Mouse (Mus musculus) liver, adult 2 months (tissue): ENCODE results near the gene Marco. TPM values are rescaled to one million over a fixed set of nuclear protein-coding genes. Genes with fewer than 3 reads are reported as not detected.

Experiments
- DNase-seq: peaks from one replicate; pipeline ENCODE4 v3.0.0-alpha.2; 2011; ENCODE audit warnings: low read depth, low spot score; ENCODE audit errors: extremely low read depth
- H3K27ac ChIP-seq: fragments of 200-500 bp; replicated peaks from 2 replicates; pipeline ENCODE4 v1.5.1; 2012; ENCODE audit warnings: low read depth, mild to moderate bottlenecking, control low read depth, inconsistent platforms, low read length; ENCODE audit not compliant: insufficient read depth
- H3K27me3 ChIP-seq: fragments of 200-500 bp; 2 replicates; pipeline ENCODE4 v1.6.1; 2012; ENCODE audit warnings: mild to moderate bottlenecking, moderate library complexity, low read length, inconsistent platforms; ENCODE audit not compliant: control insufficient read depth, insufficient read depth
- H3K36me3 ChIP-seq: fragments of 200-500 bp; 2 replicates; pipeline ENCODE4 v1.6.1; 2012; ENCODE audit warnings: low read length, inconsistent platforms; ENCODE audit not compliant: control insufficient read depth, insufficient read depth
- H3K4me1 ChIP-seq: fragments of 200-500 bp; 2 replicates; pipeline ENCODE4 v1.6.1; 2011; ENCODE audit warnings: low read length; ENCODE audit not compliant: control insufficient read depth, insufficient read depth
- H3K4me3 ChIP-seq: fragments of 200-500 bp; 2 replicates; pipeline ENCODE4 v1.5.1; 2011; ENCODE audit warnings: low read depth, mild to moderate bottlenecking, control low read depth, low read length, moderate library complexity; ENCODE audit not compliant: insufficient read depth
- H3K79me2 ChIP-seq: fragments of 200-500 bp; 2 replicates; pipeline ENCODE4 v1.6.1; 2012; ENCODE audit warnings: inconsistent platforms, mild to moderate bottlenecking, low read length, moderate library complexity; ENCODE audit not compliant: control insufficient read depth, insufficient read depth
- H3K9ac ChIP-seq: fragments of 200-500 bp; 2 replicates; pipeline ENCODE4 v1.6.1; 2012; ENCODE audit warnings: low read depth, mild to moderate bottlenecking, control low read depth, inconsistent platforms, low read length
- CTCF ChIP-seq: fragments of 200-500 bp; IDR thresholded peaks from 2 replicates; pipeline ENCODE4 v1.5.1; 2011; ENCODE audit warnings: low read depth, low read length, control low read depth
- POLR2A ChIP-seq: fragments of 200-500 bp; IDR thresholded peaks from 2 replicates; pipeline ENCODE4 v1.6.1; 2011; ENCODE audit warnings: low read length, control low read depth; ENCODE audit not compliant: insufficient read depth; ENCODE audit errors: extremely low read depth
- WGBS: fragments of 180-500 bp; shearing (Covaris S2); methylation state at CpG from one replicate; pipeline ENCODE4 v1.1.7; 2018; 5-methylcytosine and 5-hydroxymethylcytosine counted together
- polyA plus RNA-seq: library from polyadenylated mRNA; depleted of rRNA; stranded (reverse); fragments of >200 nt; gene quantifications from 2 replicates; pipeline ENCODE4 v1.2.3, GENCODE M21; 2012
- total RNA-seq: library from RNA; depleted of rRNA; stranded (reverse); fragments of >200 nt; gene quantifications from 2 replicates; pipeline ENCODE4 v1.2.3, GENCODE M21; 2014

The Marco gene
- total and polyA plus RNA-seq, 2 experiments: 1.4 to 6.2 TPM

GRCm38 (mm10) chr1:120459032-120459431, 45.8 kb downstream of the Marco start:
- no peak for TF ChIP-seq CTCF
- TF ChIP-seq POLR2A: no peak
- Histone ChIP-seq H3K79me2 (no peaks in the 10 kb centered on the region), H3K4me1 (no peaks in the 10 kb centered on the region), H3K27me3 (no peaks in the 10 kb centered on the region), H3K9ac (no peak overlapping the region), H3K27ac (no peak overlapping the region), H3K36me3 (no peaks in the 10 kb centered on the region), H3K4me3 (no peak overlapping the region)
- DNase-seq: no peak
- WGBS: 63% methylated on average over 6 of the region's 6 CpGs

DNA sequence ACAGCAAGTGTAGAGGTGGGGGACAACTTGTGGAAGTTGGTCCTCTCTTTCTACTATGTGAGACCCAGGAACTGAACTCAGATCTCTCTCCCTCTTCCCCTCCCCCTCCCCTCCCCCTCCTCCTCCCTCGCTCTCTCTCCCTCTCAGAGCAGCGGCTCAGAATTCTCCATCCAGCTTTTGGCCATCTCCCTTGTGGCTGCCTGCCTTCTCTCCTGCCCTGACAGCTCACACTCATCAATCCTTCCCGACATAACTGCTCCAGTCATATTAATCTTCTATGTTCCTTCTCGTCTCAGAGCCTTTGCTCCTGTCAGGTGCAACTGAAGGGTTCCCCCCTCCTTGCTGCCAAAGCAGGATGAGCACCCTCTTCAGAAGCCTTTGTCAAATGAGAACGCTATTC, 46.3 kb downstream of the Marco start:
- H3K9ac ChIP-seq: no peak overlapping the region
- H3K36me3 ChIP-seq: no peaks in the 10 kb centered on the region
- H3K4me1 ChIP-seq: no peaks in the 10 kb centered on the region
- no peak for DNase-seq
- WGBS: 67% methylated on average over 5 of the region's 5 CpGs
- H3K27me3 ChIP-seq: no peaks in the 10 kb centered on the region
- no peak overlapping the region for H3K27ac ChIP-seq
- no peaks in the 10 kb centered on the region for H3K79me2 ChIP-seq
- no peak overlapping the region for H3K4me3 ChIP-seq
- no peak for TF ChIP-seq POLR2A
- no peak for TF ChIP-seq CTCF

- Histone ChIP-seq H3K9ac (no peak overlapping the region), H3K4me3 (no peak overlapping the region), H3K4me1 (no peaks in the 10 kb centered on the region), H3K79me2 (no peaks in the 10 kb centered on the region), H3K27ac (no peak overlapping the region), H3K27me3 (no peaks in the 10 kb centered on the region; the same call in 1 of the 2 replicates), H3K36me3 (no peaks in the 10 kb centered on the region)
- TF ChIP-seq CTCF: no peak
- no peak for TF ChIP-seq POLR2A
- 57% methylated on average over 9 of the region's 9 CpGs for WGBS
- peak; percentile 2 for DNase-seq
Measured at GRCm38 (mm10) chr1:120451486-120452270, 53.1 kb downstream of the Marco start.

DNA sequence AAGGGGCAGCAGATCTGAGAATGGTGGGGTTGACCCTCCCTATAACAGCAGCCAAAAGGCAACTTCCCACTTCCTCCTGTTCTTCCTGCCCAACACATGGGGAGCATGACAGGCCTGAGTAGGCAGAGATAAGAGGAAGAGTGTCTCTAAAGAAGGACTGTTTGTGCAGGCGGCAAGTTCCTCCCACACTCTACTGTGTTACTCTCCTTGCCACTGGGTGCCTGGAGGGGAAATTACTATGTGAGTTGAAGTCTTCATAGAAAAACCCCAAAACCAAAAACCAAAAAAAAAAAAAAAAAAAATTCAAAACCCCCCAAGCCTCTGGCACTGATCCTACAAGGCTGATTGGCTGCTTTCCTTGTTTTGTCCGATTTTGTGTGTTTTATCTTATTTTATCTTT, 55.2 kb downstream of the Marco start:
- no peak overlapping the region for H3K27ac ChIP-seq

GRCm38 (mm10) chr1:120443228-120443639, 61.6 kb downstream of the Marco start:
- TF ChIP-seq CTCF: no peak
- no peak for TF ChIP-seq POLR2A
- H3K27ac ChIP-seq: no peak overlapping the region
- H3K4me3 ChIP-seq: no peak overlapping the region
- H3K27me3 ChIP-seq: no peaks in the 10 kb centered on the region; the same call in 1 of the 2 replicates
- no peak for DNase-seq
- H3K4me1 ChIP-seq: no peaks in the 10 kb centered on the region
- no peak overlapping the region for H3K9ac ChIP-seq
- H3K79me2 ChIP-seq: no peaks in the 10 kb centered on the region
- H3K36me3 ChIP-seq: no peaks in the 10 kb centered on the region
- WGBS: 74% methylated on average over 3 of the region's 3 CpGs

More for the DNA sequence above, 55.2 kb downstream of the Marco start:
- no peak overlapping the region for H3K9ac ChIP-seq
- no peaks in the 10 kb centered on the region for H3K79me2 ChIP-seq
- no peaks in the 10 kb centered on the region; the same call in 1 of the 2 replicates for H3K27me3 ChIP-seq
- H3K4me3 ChIP-seq: no peak overlapping the region
- WGBS: 27% methylated on average over 2 of the region's 2 CpGs
- TF ChIP-seq CTCF (no peak), POLR2A (no peak)
- no peaks in the 10 kb centered on the region for H3K36me3 ChIP-seq
- no peaks in the 10 kb centered on the region for H3K4me1 ChIP-seq
- peak; percentile 7 for DNase-seq

- no peak for DNase-seq
- H3K9ac ChIP-seq: no peak overlapping the region
- TF ChIP-seq POLR2A (no peak), CTCF (no peak)
- no peaks in the 10 kb centered on the region for H3K36me3 ChIP-seq
- H3K4me1 ChIP-seq: no peaks in the 10 kb centered on the region
- no peak overlapping the region for H3K27ac ChIP-seq
- no peak overlapping the region for H3K4me3 ChIP-seq
- no peaks in the 10 kb centered on the region for H3K79me2 ChIP-seq
- H3K27me3 ChIP-seq: no peaks in the 10 kb centered on the region
- 56% methylated on average over 2 of the region's 2 CpGs for WGBS
Measured at GRCm38 (mm10) chr1:120441587-120441986, 63.2 kb downstream of the Marco start.
